Mouse (Mus musculus) thymus, adult 2 months (tissue): ENCODE results near the gene Ift81.

Source experiments
- CTCF ChIP-seq: fragments of 200-500 bp; IDR thresholded peaks from 2 replicates; pipeline ENCODE4 v1.5.1; 2012; ENCODE audit warnings: mild to moderate bottlenecking, control low read depth, low read length, moderate library complexity, borderline replicate concordance; ENCODE audit not compliant: control insufficient read depth, poor library complexity, insufficient read depth; ENCODE audit errors: extremely low read depth
- POLR2A ChIP-seq: fragments of 200-500 bp; IDR thresholded peaks from 2 replicates; pipeline ENCODE4 v1.6.1; 2012; ENCODE audit warnings: mild to moderate bottlenecking, low read length, control low read depth, moderate library complexity; ENCODE audit not compliant: control insufficient read depth, poor library complexity, insufficient read depth; ENCODE audit errors: extremely low read depth

DNA sequence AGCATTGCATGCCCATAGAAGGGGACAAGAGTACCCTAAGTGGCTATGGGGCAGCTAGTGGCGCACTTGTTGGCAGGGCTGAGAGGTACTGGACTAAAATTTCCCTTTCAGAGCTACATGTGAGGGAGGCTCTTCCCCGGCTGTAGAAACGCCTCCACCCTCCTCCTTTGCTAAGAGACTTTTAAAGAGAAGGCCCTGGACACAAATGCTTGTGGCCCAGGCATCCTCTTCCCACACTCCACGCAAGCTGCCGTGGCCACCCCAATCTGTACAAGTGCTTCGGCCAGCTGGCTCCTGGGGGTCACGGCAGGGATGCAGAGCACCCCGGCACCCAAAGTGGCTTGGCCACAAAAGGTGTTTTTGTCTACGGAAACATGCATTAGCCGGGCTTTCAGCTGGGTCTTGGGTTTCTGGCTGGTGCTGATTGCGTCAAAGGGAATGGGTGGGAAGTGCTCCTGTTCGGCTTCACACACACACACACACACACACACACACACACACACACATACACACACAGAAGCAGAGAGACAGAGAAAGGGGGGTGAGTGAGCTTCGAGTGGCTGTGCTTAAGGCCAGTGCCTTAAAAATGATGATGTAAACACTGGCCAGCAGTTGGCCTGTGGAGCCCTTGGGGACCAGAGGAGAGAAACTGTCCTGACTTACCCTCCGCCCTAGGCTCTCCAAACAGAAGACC, 88.9 kb downstream of the Ift81 start:
- TF ChIP-seq CTCF, result no peak
- TF ChIP-seq POLR2A, result no peak
